Mouse (Mus musculus) E14TG2a.4 (cell line): ENCODE measurements around the gene Bcl11a.

Experiments
- CTCF ChIP-seq: conservative IDR thresholded peaks from 2 replicates; pipeline ENCODE4 v1.5.1; 2014; ENCODE audit warnings: low read length
- POU5F1 ChIP-seq: IDR thresholded peaks from 2 replicates; pipeline ENCODE4 v1.6.1; 2014; ENCODE audit warnings: low read length, borderline replicate concordance

GRCm38 (mm10) chr11:24122899-24123298 is 45.0 kb downstream of the Bcl11a start:
- TF ChIP-seq POU5F1 (no peak), CTCF (no peak)
